Mouse (Mus musculus): ENCODE data around the gene Tomm70a.
"Not testable (repeated sequence)": the region's sequence is repeated elsewhere in the genome, so short reads cannot be mapped to it uniquely, and the experiment has no call there.

Gene Tomm70a

GRCm38 (mm10) chr16:57151437-57151836 is 29.9 kb downstream of the Tomm70a start:
- no peak for DNase-seq

GRCm38 (mm10) chr16:57155899-57156298 is 34.4 kb downstream of the Tomm70a start:
- no peak for DNase-seq

- peak; percentile 64 for DNase-seq
These were observed 35.6 kb downstream of the Tomm70a start for GRCm38 (mm10) chr16:57157076-57157475.

- DNase-seq, result no peak
These were observed 36.2 kb downstream of the Tomm70a start for GRCm38 (mm10) chr16:57157728-57158127.

GRCm38 (mm10) chr16:57159835-57160234 is 38.3 kb downstream of the Tomm70a start:
- no peak for DNase-seq

GRCm38 (mm10) chr16:57162841-57163240 is 41.3 kb downstream of the Tomm70a start:
- DNase-seq, result no peak

GRCm38 (mm10) chr16:57163694-57164093 is 42.2 kb downstream of the Tomm70a start:
- no peak for DNase-seq

GRCm38 (mm10) chr16:57165157-57165556 is 43.7 kb downstream of the Tomm70a start:
- no peak for DNase-seq

- no peak for DNase-seq
These were observed 44.6 kb downstream of the Tomm70a start for GRCm38 (mm10) chr16:57166086-57166485.

- DNase-seq, result peak; percentile 94
These were observed 45.4 kb downstream of the Tomm70a start, which contains the start of gene Nit2 for GRCm38 (mm10) chr16:57166611-57167513. Nit2 (minus strand) TSS chr16:57167341.

- DNase-seq, result no peak
These were observed 46.0 kb downstream of the Tomm70a start for GRCm38 (mm10) chr16:57167514-57167912.

- DNase-seq, result no peak
These were observed 46.7 kb downstream of the Tomm70a start for GRCm38 (mm10) chr16:57168236-57168635.

- no peak for DNase-seq
These were observed 49.7 kb downstream of the Tomm70a start for GRCm38 (mm10) chr16:57171161-57171560.

GRCm38 (mm10) chr16:57171570-57171969 is 50.1 kb downstream of the Tomm70a start:
- no peak for DNase-seq

GRCm38 (mm10) chr16:57174480-57174879 is 53.0 kb downstream of the Tomm70a start:
- not testable (repeated sequence) for DNase-seq

- no peak for DNase-seq
These were observed 54.2 kb downstream of the Tomm70a start for GRCm38 (mm10) chr16:57175751-57176150.

GRCm38 (mm10) chr16:57176276-57176675 is 54.8 kb downstream of the Tomm70a start:
- DNase-seq, result no peak

- peak; percentile 47 for DNase-seq
These were observed 55.8 kb downstream of the Tomm70a start for GRCm38 (mm10) chr16:57177254-57177653.

GRCm38 (mm10) chr16:57177664-57178063 is 56.2 kb downstream of the Tomm70a start:
- DNase-seq, result no peak

- no peak for DNase-seq
These were observed 59.7 kb downstream of the Tomm70a start for GRCm38 (mm10) chr16:57181180-57181579.

- DNase-seq, result no peak
These were observed 60.5 kb downstream of the Tomm70a start for GRCm38 (mm10) chr16:57182037-57182436.

GRCm38 (mm10) chr16:57186618-57187017 is 65.1 kb downstream of the Tomm70a start:
- DNase-seq, result no peak

GRCm38 (mm10) chr16:57189493-57189892 is 68.0 kb downstream of the Tomm70a start:
- no peak for DNase-seq

- no peak for DNase-seq
These were observed 68.9 kb downstream of the Tomm70a start for GRCm38 (mm10) chr16:57190390-57190789.

GRCm38 (mm10) chr16:57191214-57191613 is 69.7 kb downstream of the Tomm70a start:
- DNase-seq, result no peak
